Mouse (Mus musculus) thymus, postnatal 36 days (tissue): Measurements from ENCODE around the gene Prl7b1.

Source experiments
- DNase-seq, 2 experiments: peaks; one replicate each; pipeline ENCODE4 v3.0.0; 2022; ENCODE audit warnings: mixed read lengths in 2 of 2

Gene Prl7b1

GRCm38 (mm10) chr13:27610482-27610881 is at the start of gene Prl7b1:
Prl7b1 (minus strand) TSS chr13:27610582.
- no peak for DNase-seq

GRCm38 (mm10) chr13:27642393-27642792 is 32.0 kb upstream of the Prl7b1 start, which contains the start of gene Prl7a1:
Prl7a1 (minus strand) TSS chr13:27642493.
- no peak for DNase-seq

GRCm38 (mm10) chr13:27582071-27582470 is 28.3 kb downstream of the Prl7b1 start, which contains the start of gene Prl8a1:
Prl8a1 (minus strand) TSS chr13:27582171.
- DNase-seq = no peak

GRCm38 (mm10) chr13:27564506-27564905 is 45.9 kb downstream of the Prl7b1 start, which contains the start of gene Prl8a9:
Prl8a9 (minus strand) TSS chr13:27564606.
- no peak for DNase-seq

- DNase-seq = no peak
These were observed 57.0 kb downstream of the Prl7b1 start for GRCm38 (mm10) chr13:27553336-27553735.
